Mouse (Mus musculus): Measurements from ENCODE around the gene Itgad. TPM values are rescaled to one million over a fixed set of nuclear protein-coding genes. Genes with fewer than 3 reads are reported as not detected.

Itgad gene
- total RNA-seq, 2 experiments from 2014 or later, result 0.20 to 0.25 TPM

GRCm38 (mm10) chr7:128244410-128245025, 90.3 kb downstream of the Itgad start:
- DNase-seq, result no peak

DNA sequence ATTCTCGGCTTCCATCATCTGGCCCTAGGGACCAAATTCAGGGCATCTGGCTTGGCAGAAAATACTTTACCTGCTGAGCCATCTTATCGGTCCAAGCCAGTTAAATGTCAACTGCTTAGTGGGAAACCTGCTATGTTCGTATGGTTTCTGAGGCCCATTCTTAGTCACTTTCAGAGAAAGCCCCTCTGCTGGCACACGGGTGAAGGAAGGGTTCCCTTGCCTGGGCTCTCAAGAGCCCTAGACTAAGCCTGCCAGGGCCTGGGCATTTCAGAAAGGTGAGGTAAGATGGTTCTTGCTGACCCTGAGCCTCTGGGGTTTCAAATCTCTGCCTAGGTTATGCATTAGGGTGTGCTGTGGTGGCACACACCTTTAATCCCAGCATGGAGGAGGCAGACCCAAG, 91.4 kb downstream of the Itgad start:
- DNase-seq, result no peak

- DNase-seq, result peak in 1 of 2 experiments; percentile 32
Measured at GRCm38 (mm10) chr7:128246496-128247391, 92.6 kb downstream of the Itgad start, which contains the start of gene Tgfb1i1. TSS of gene Tgfb1i1 (plus strand) at chr7:128246812.

DNA sequence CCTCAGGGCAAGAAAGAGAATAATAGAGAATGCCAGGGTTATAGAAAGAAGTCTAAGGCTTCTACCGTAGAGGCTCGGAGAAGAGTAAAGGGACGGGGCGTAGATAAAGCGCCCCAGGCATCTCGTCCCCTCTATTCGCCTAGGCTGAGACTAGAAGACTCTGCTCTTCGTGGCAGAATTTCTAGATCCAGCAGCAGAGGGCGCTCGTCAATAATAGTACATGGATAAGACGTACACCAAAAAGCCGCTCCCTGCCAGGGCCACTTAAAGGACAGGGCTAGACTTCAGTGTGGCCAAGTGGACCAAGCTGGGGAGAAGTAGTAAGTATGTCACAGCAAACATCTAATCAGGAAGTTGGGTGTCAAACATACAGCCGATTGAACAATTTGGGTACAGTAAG, 93.3 kb downstream of the Itgad start:
- peak; percentile 71 to 81 for DNase-seq

- no peak for DNase-seq
Measured at GRCm38 (mm10) chr7:128248081-128249042, 94.2 kb downstream of the Itgad start.

- DNase-seq, result no peak
Measured at GRCm38 (mm10) chr7:128249998-128250397, 95.8 kb downstream of the Itgad start.

- DNase-seq, result no peak
Measured at GRCm38 (mm10) chr7:128251946-128252345, 97.8 kb downstream of the Itgad start.

- DNase-seq, result peak; percentile 74 to 78
Measured at GRCm38 (mm10) chr7:128252609-128253008, 98.4 kb downstream of the Itgad start.

DNA sequence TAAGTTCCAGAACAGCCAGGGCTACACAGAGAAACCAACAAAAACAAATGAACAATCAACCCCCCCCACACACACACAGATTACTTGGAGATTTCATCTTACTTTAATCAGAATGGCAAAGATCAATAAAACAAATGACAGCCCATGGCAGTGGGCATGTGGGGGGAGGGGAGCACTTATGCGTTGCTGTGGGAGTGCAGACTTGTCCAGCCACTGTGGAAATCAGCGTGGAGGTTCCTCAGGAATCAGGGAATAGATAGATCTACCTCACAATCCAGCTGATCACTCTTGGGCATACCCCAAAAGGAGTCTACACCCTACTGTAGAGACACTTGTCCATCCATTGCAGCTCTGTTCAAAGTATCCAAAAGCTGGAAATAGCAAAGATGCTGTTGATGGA, 100.8 kb downstream of the Itgad start:
- DNase-seq, result no peak

DNA sequence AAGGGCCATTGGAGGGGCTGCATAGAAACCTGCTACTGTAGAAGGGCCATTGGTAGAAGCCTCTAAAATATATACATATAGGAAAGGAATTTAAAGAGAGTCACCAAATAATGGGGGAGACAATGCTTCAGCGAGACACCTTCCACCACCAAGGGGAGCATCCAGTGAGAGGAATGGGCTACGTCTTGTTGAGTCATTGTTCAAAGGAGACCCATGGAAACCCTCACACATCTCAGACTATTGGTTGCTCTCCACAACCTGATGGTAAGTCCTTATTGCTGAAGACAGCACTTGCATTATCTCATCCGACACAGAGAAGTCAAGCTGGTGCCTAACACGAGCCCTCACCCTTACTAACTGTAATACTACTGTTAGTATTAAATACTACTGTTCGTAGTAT, 101.6 kb downstream of the Itgad start:
- no peak for DNase-seq

- no peak for DNase-seq
Measured at GRCm38 (mm10) chr7:128256783-128257334, 102.7 kb downstream of the Itgad start.

- no peak for DNase-seq
Measured at GRCm38 (mm10) chr7:128265411-128265810, 111.2 kb downstream of the Itgad start, which contains the start of gene Slc5a2. TSS of gene Slc5a2 (plus strand) at chr7:128265657.

- DNase-seq, result no peak
Measured at GRCm38 (mm10) chr7:128266056-128266455, 111.9 kb downstream of the Itgad start.

DNA sequence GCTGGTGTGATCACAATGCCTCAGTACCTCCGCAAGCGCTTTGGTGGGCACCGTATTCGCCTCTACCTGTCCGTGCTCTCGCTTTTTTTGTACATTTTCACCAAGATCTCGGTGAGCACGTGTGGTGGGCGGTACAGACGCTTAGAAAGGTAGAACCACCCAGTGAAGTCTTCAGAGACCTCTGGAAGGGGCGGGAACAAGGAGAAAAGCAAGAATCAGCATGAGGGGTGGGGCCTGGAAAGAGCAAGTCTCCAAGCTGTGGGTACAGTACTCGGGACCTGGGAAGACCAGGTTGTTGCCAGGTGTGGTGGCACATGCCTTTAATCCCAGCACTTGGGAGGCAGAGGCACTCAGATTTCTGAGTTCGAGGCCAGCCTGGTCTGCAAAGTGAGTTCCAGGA, 113.2 kb downstream of the Itgad start:
- DNase-seq, result no peak

DNA sequence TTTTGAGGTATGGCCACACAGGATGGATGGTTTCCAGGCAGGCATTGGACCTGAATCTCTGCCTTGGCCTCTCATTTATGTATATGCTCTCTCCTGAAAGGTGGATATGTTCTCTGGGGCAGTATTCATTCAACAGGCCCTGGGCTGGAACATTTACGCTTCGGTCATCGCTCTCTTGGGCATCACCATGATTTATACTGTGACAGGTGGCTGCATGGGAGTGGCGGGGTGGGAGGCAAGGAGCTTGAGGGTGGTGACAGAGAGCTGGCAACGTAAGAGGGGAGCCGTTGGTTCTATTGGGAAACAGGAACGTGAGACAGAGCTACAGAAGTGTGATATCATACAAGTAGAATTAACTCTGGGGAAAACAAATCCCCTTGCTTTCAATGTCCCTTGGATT, 113.6 kb downstream of the Itgad start:
- DNase-seq, result no peak

DNA sequence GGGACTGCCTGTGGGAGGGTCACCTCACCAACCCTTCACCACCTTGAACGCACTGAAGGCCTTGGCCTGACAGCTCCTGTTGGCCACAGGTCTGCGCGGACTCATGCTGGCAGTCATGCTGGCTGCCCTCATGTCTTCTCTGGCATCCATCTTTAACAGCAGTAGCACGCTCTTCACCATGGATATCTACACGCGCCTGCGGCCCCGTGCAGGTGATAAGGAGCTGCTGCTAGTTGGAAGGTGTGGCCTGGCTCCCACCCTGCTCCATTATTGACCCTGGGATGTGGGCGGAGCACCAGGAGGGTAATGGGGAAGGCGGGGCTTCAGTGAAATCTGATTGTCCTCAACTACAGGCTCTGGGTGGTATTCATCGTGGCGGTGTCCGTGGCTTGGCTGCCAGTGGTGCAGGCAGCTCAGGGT, 116.3 kb downstream of the Itgad start:
- no peak for DNase-seq

- no peak for DNase-seq
Measured at GRCm38 (mm10) chr7:128271496-128271895, 117.3 kb downstream of the Itgad start.

Other genes starting within 250 kb of the Itgad start
- 10 to 100 TPM; 33.8 to 36.2 TPM for gene Kat8, start 241.9 kb upstream of the Itgad start, total RNA-seq (2021)
- gene Prss8, start 224.3 kb upstream of the Itgad start, total RNA-seq (2021), result under 1 TPM; 0.68 to 0.80 TPM
- gene Prss36, start 207.7 kb upstream of the Itgad start, total RNA-seq (2021), result 10 to 100 TPM; 11.0 to 11.6 TPM
- gene Fus, start 186.9 kb upstream of the Itgad start, total RNA-seq (2021), result 100 to 1,000 TPM; 301 to 325 TPM
- 1 to 10 TPM; 1.9 to 2.4 TPM for gene Pycard, start 160.5 kb upstream of the Itgad start, total RNA-seq (2021)
- under 1 TPM; 0.42 to 0.56 TPM for gene Trim72, start 150.4 kb upstream of the Itgad start, total RNA-seq (2021)
- 10 to 100 TPM in 1 of 2 experiments, 1 to 10 TPM in 1; 9.1 to 12.0 TPM for gene Itgam, start 91.7 kb upstream of the Itgad start, total RNA-seq (2021)
- not detected for gene Gm49368, start 91.7 kb upstream of the Itgad start, total RNA-seq (2021)
- under 1 TPM; 0.12 to 0.33 TPM for gene Itgax, start 24.8 kb upstream of the Itgad start, total RNA-seq (2021)
- 1 to 10 TPM; 3.4 to 3.6 TPM for gene Cox6a2, start 52.0 kb downstream of the Itgad start, total RNA-seq (2021)
- 10 to 100 TPM; 11.2 to 12.2 TPM for gene Armc5, start 83.0 kb downstream of the Itgad start, total RNA-seq (2021)
- gene 9130023H24Rik, start 83.7 kb downstream of the Itgad start, total RNA-seq (2021), result 1 to 10 TPM; 3.3 to 3.6 TPM
- gene Tgfb1i1, start 92.4 kb downstream of the Itgad start, total RNA-seq (2021), result 10 to 100 TPM; 10.9 to 13.7 TPM
- not detected for gene Slc5a2, start 111.3 kb downstream of the Itgad start, total RNA-seq (2021)
- gene BC017158, start 143.8 kb downstream of the Itgad start, total RNA-seq (2021), result 10 to 100 TPM; 23.0 to 24.0 TPM